Mouse (Mus musculus) urinary bladder, postnatal 10 days (tissue): Measurements from ENCODE around the gene Mprip.
"Not testable (repeated sequence)": the region's sequence is repeated elsewhere in the genome, so short reads cannot be mapped to it uniquely, and the experiment has no call there.

ENCODE experiments used
- DNase-seq: peaks from one replicate; pipeline ENCODE4 v3.0.0; 2022; ENCODE audit warnings: low spot score

The Mprip gene

GRCm38 (mm10) chr11:59715424-59715840 lies 54.3 kb downstream of the Mprip start:
- no peak for DNase-seq

- DNase-seq, result no peak
These were observed 56.7 kb downstream of the Mprip start for GRCm38 (mm10) chr11:59717801-59718291.

- DNase-seq, result no peak
These were observed 58.1 kb downstream of the Mprip start for GRCm38 (mm10) chr11:59719185-59719584.

- no peak for DNase-seq
These were observed 60.3 kb downstream of the Mprip start for GRCm38 (mm10) chr11:59721385-59721784.

GRCm38 (mm10) chr11:59727204-59727603 lies 66.1 kb downstream of the Mprip start:
- no peak for DNase-seq

GRCm38 (mm10) chr11:59731821-59732220 lies 70.7 kb downstream of the Mprip start:
- no peak for DNase-seq

- DNase-seq, result no peak
These were observed 71.4 kb downstream of the Mprip start for GRCm38 (mm10) chr11:59732407-59733066.

GRCm38 (mm10) chr11:59733600-59733999 lies 72.5 kb downstream of the Mprip start:
- DNase-seq, result not testable (repeated sequence)

- no peak for DNase-seq
These were observed 73.2 kb downstream of the Mprip start for GRCm38 (mm10) chr11:59734335-59734734.

- DNase-seq, result not testable (repeated sequence)
These were observed 74.8 kb downstream of the Mprip start for GRCm38 (mm10) chr11:59735938-59736337.

GRCm38 (mm10) chr11:59737250-59737649 lies 76.1 kb downstream of the Mprip start:
- no peak for DNase-seq

GRCm38 (mm10) chr11:59739996-59740395 lies 78.9 kb downstream of the Mprip start:
- no peak for DNase-seq

- DNase-seq, result no peak
These were observed 80.8 kb downstream of the Mprip start for GRCm38 (mm10) chr11:59741915-59742314.

GRCm38 (mm10) chr11:59743307-59743706 lies 82.2 kb downstream of the Mprip start:
- no peak for DNase-seq

- DNase-seq, result no peak
These were observed 82.6 kb downstream of the Mprip start for GRCm38 (mm10) chr11:59743712-59744111.

- DNase-seq, result no peak
These were observed 83.3 kb downstream of the Mprip start for GRCm38 (mm10) chr11:59744374-59744773.

GRCm38 (mm10) chr11:59745851-59746250 lies 84.7 kb downstream of the Mprip start:
- no peak for DNase-seq

- DNase-seq, result no peak
These were observed 85.5 kb downstream of the Mprip start for GRCm38 (mm10) chr11:59746614-59747013.

- DNase-seq, result no peak
These were observed 87.9 kb downstream of the Mprip start for GRCm38 (mm10) chr11:59749050-59749449.

- no peak for DNase-seq
These were observed 93.4 kb downstream of the Mprip start for GRCm38 (mm10) chr11:59754504-59754903.

GRCm38 (mm10) chr11:59756351-59756750 lies 95.2 kb downstream of the Mprip start:
- no peak for DNase-seq

GRCm38 (mm10) chr11:59758191-59758985 lies 97.3 kb downstream of the Mprip start:
- DNase-seq, result no peak

GRCm38 (mm10) chr11:59759178-59759577 lies 98.1 kb downstream of the Mprip start:
- no peak for DNase-seq
